Comparison of ENCODE assay signal across 26 mouse cellular contexts in the genomic region with DNA sequence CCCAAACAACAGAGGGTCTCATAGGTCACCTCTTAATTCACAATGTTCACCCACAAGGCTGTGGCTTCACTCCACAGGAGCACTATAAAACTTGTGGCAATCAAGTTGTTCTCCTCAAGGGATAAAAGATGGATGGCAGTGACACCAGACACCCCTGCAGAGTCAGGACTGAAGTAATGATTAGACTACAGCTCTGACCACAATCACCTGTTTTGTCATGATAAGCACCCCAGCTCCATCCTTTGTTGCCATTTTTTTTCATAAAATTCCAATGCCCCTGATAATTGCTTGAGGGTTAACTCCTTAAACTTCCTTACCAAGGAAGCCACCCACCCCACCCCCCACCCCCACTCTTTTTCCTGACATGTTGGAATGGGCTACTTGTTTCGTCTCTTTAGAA.
A peak's percentile ranks its signal among the peaks of the same experiment; 100 is the strongest.
DNase-seq lines count a peak whose midpoint lies in the region; ATAC-seq and TF ChIP-seq lines count a peak whose summit lies in the region.
"Had no signal": no experiment of that assay in that cellular context is flagged by ENCODE, and none has a peak within 500 bp of the region (broad histone marks: within the 10 kb centered on the region; RNA-seq: fewer than 3 reads in every experiment).

No protein-coding gene starts in this region.

- no peak overlapping the region for H3K27ac ChIP-seq in ES-E14 (ENCODE audit: insufficient read depth, low read depth, low read length, poor library complexity, severe bottlenecking)
- H3K27ac ChIP-seq in midbrain, postnatal 0 days (ENCODE audit: low read depth, low read length) = no peak overlapping the region
- no peak overlapping the region for H3K27ac ChIP-seq in stomach, postnatal 0 days (replicated peaks)

- no peak overlapping the region for H3K9ac ChIP-seq in ES-E14 (ENCODE audit: insufficient read depth, low read depth, low read length, poor library complexity, severe bottlenecking)
- H3K9ac ChIP-seq in midbrain, postnatal 0 days (replicated peaks; ENCODE audit: low read length, poor library complexity, severe bottlenecking) = no peak overlapping the region
- no peak overlapping the region for H3K9ac ChIP-seq in stomach, postnatal 0 days (ENCODE audit: low read length)

- DNase-seq in ES-CJ7 (ENCODE audit: low read depth, low spot score) (peak; percentile 37), ES-E14 (ENCODE audit: low read depth, low spot score) (peak; percentile 16), R1 (ENCODE audit: low read depth, low spot score) (peak; percentile 49), ZHBTc4 (ENCODE audit: low read depth, low spot score) (peak; percentile 33)
- DNase-seq in right cerebral cortex, postnatal 4 days = no peak
- DNase-seq in natural killer cell, adult 2 months (ENCODE audit: low spot score in 2 of 2) = no peak
- no peak for DNase-seq in midbrain, postnatal 0 days (ENCODE audit: low spot score)
- no peak for DNase-seq in stomach, postnatal 0 days (ENCODE audit: low spot score)
- DNase-seq: adrenal gland, adult 2 months; adrenal gland, adult 8-10 months; adrenal gland, postnatal 10 days; adrenal gland, postnatal 14 days; adrenal gland, postnatal 25 days; adrenal gland, postnatal 36 days; B cell, adult 2 months; cerebellum, adult 11 months; cerebellum, adult 11-12 months; cerebellum, adult 18-20 months; cerebellum, adult 2 months; cerebellum, adult 8-10 months; cerebellum, adult 9-10 months had no signal

- H3K27me3 ChIP-seq in midbrain, postnatal 0 days (ENCODE audit: insufficient read depth, low read length) = no peaks in the 10 kb centered on the region
- H3K27me3 ChIP-seq in stomach, postnatal 0 days (ENCODE audit: control insufficient read depth, insufficient read depth, low read length) = no peaks in the 10 kb centered on the region
- H3K27me3 ChIP-seq: CH12.LX had no signal

- no peak for TF ChIP-seq EP300 in stomach, postnatal 0 days (optimal IDR thresholded peaks at IDR 0.05)

- no peak for ATAC-seq in midbrain, postnatal 0 days (ENCODE audit: low FRiP score)
- no peak for ATAC-seq in stomach, postnatal 0 days (ENCODE audit: low FRiP score, low TSS enrichment)
- ATAC-seq: activated CD4-positive, CD25-positive, alpha-beta regulatory T cell, adult 4 months; CD4-positive, CD25-positive, alpha-beta regulatory T cell, adult 4 months; Patski had no signal

- no peak overlapping the region for H3K4me3 ChIP-seq in ES-E14 (ENCODE audit: insufficient read depth in 1 of 2, low read depth in 1 of 2, low read length in 2 of 2, poor library complexity in 1 of 2, severe bottlenecking in 1 of 2)
- no peak overlapping the region for H3K4me3 ChIP-seq in midbrain, postnatal 0 days (ENCODE audit: low read depth, low read length)
- H3K4me3 ChIP-seq in stomach, postnatal 0 days (ENCODE audit: low read depth, low read length) = no peak overlapping the region

- H3K4me2 ChIP-seq in midbrain, postnatal 0 days (ENCODE audit: low read depth, low read length, poor library complexity, severe bottlenecking) = no peak overlapping the region
- H3K4me2 ChIP-seq in stomach, postnatal 0 days (replicated peaks; ENCODE audit: low read depth) = no peak overlapping the region

- 64% methylated on average over 1 of the region's 1 CpGs for WGBS in midbrain, postnatal 0 days
- WGBS in stomach, postnatal 0 days = 64% methylated on average over 1 of the region's 1 CpGs

- H3K36me3 ChIP-seq in ES-E14 (ENCODE audit: control insufficient read depth, insufficient read depth, low read length, poor library complexity, severe bottlenecking) = no peaks in the 10 kb centered on the region
- no peaks in the 10 kb centered on the region for H3K36me3 ChIP-seq in midbrain, postnatal 0 days (ENCODE audit: insufficient read depth, low read length)
- H3K36me3 ChIP-seq in stomach, postnatal 0 days (ENCODE audit: control insufficient read depth, insufficient read depth, low read length) = no peaks in the 10 kb centered on the region
- H3K36me3 ChIP-seq: G1E had no signal

- H3K4me1 ChIP-seq in ES-E14 (ENCODE audit: control insufficient read depth in 2 of 2, insufficient read depth in 2 of 2, low read length in 2 of 2, poor library complexity in 1 of 2) = no peaks in the 10 kb centered on the region
- H3K4me1 ChIP-seq in midbrain, postnatal 0 days (ENCODE audit: insufficient read depth, low read length) = no peaks in the 10 kb centered on the region
- no peaks in the 10 kb centered on the region for H3K4me1 ChIP-seq in stomach, postnatal 0 days (replicated peaks; ENCODE audit: control insufficient read depth, insufficient read depth)

- in situ Hi-C loops in ES-E14 (cut with MboI; ENCODE audit: low sequenced_read_pairs in 2 of 2, unreplicated experiment in 2 of 2) = no loop called here

- no peaks in the 10 kb centered on the region for H3K9me3 ChIP-seq in ES-E14 (ENCODE audit: control insufficient read depth, insufficient read depth, low read depth, low read length)
- H3K9me3 ChIP-seq in midbrain, postnatal 0 days (ENCODE audit: low read length) = no peaks in the 10 kb centered on the region
- no peaks in the 10 kb centered on the region for H3K9me3 ChIP-seq in stomach, postnatal 0 days (ENCODE audit: control insufficient read depth, low read length)

- no peak for TF ChIP-seq CTCF in midbrain, postnatal 0 days (IDR thresholded peaks at IDR 0.05)
- no peak for TF ChIP-seq CTCF in stomach, postnatal 0 days (IDR thresholded peaks at IDR 0.05; ENCODE audit: low read depth)

TF ChIP-seq in ES-E14, 5 proteins besides CTCF, POLR2A, EP300 and RAD21:
- TF ChIP-seq CHD2 (IDR thresholded peaks at IDR 0.05; ENCODE audit: low read depth, low read length) = no peak
- TF ChIP-seq ZNF384 (IDR thresholded peaks at IDR 0.05; ENCODE audit: low read depth, low read length) = peak; percentile 68; the same call in 1 of the 2 replicates

Comparison
In these comparisons a context has a peak if more than half of its experiments do, and no peak if none do; other contexts are left out.
1. DNase-seq: peak in ES-CJ7 (single experiment), ES-E14 (single experiment), R1 (single experiment) and ZHBTc4 (single experiment); none in right cerebral cortex, postnatal 4 days (single experiment), natural killer cell, adult 2 months (0 of 2), midbrain, postnatal 0 days (single experiment) and stomach, postnatal 0 days (single experiment).